Mouse (Mus musculus): ENCODE measurements around the gene Gm17079. TPM values are rescaled to one million over a fixed set of nuclear protein-coding genes. Genes with fewer than 3 reads are reported as not detected.
"Not testable (repeated sequence)": the region's sequence is repeated elsewhere in the genome, so short reads cannot be mapped to it uniquely, and the experiment has no call there.

The Gm17079 gene
- not detected in 2 replicates for polyA plus RNA-seq (2014; fragmentation: Nextera tagmentation; extraction: Ambion mirVana)

- H3K9me3 ChIP-seq (ENCODE audit: control insufficient read depth, low read length); ATAC-seq (ENCODE audit: low FRiP score, low TSS enrichment); DNase-seq; H3K36me3 ChIP-seq (ENCODE audit: control insufficient read depth, insufficient read depth, low read length); H3K4me1 ChIP-seq (ENCODE audit: control insufficient read depth, insufficient read depth, low read length); H3K9ac ChIP-seq (replicated peaks; ENCODE audit: low read length); H3K27ac ChIP-seq (replicated peaks; ENCODE audit: low read depth, low read length); H3K4me3 ChIP-seq (replicated peaks; ENCODE audit: low read depth, low read length); H3K4me2 ChIP-seq (ENCODE audit: low read length); H3K27me3 ChIP-seq (ENCODE audit: control insufficient read depth, insufficient read depth, low read length): not testable (repeated sequence)
- 83% methylated on average over 1 of the region's 2 CpGs for WGBS
These were observed at the start of gene Gm17079 for GRCm38 (mm10) chr14:51695368-51695767. Gene Gm17079, minus strand, starts transcription at chr14:51695468.

- ATAC-seq (ENCODE audit: low FRiP score, low TSS enrichment) (no peak), DNase-seq (peak; percentile 17)
- Histone ChIP-seq H3K4me3 (replicated peaks; ENCODE audit: low read depth, low read length) (peak overlapping the region; percentile 30), H3K27ac (replicated peaks; ENCODE audit: low read depth, low read length) (no peak overlapping the region), H3K27me3 (ENCODE audit: control insufficient read depth, insufficient read depth, low read length) (peaks cover 40% of the 10 kb centered on the region), H3K36me3 (ENCODE audit: control insufficient read depth, insufficient read depth, low read length) (no peaks in the 10 kb centered on the region), H3K9ac (replicated peaks; ENCODE audit: low read length) (no peak overlapping the region), H3K4me1 (ENCODE audit: control insufficient read depth, insufficient read depth, low read length) (peaks cover 9% of the 10 kb centered on the region; the same call in 1 of the 2 replicates), H3K9me3 (ENCODE audit: control insufficient read depth, low read length) (no peaks in the 10 kb centered on the region), H3K4me2 (ENCODE audit: low read length) (peak overlapping the region; percentile 54)
- under 1% methylated on average over 42 of the region's 42 CpGs for WGBS
These were observed 45.3 kb upstream of the Gm17079 start for GRCm38 (mm10) chr14:51740347-51741170.

- WGBS = 1% methylated on average over 24 of the region's 24 CpGs
- DNase-seq = no peak
- peak; percentile 31; the same call in 1 of the 2 replicates for ATAC-seq (ENCODE audit: low FRiP score, low TSS enrichment)
These were observed 44.1 kb upstream of the Gm17079 start for GRCm38 (mm10) chr14:51739150-51739993.

GRCm38 (mm10) chr14:51738411-51739149 is 43.3 kb upstream of the Gm17079 start:
- DNase-seq = no peak
- WGBS = 2% methylated on average over 29 of the region's 29 CpGs

More at GRCm38 (mm10) chr14:51739150-51739993, 44.1 kb upstream of the Gm17079 start:
- H3K36me3 ChIP-seq (ENCODE audit: control insufficient read depth, insufficient read depth, low read length) = no peaks in the 10 kb centered on the region
- H3K27me3 ChIP-seq (ENCODE audit: control insufficient read depth, insufficient read depth, low read length) = peaks cover 40% of the 10 kb centered on the region
- peaks cover 9% of the 10 kb centered on the region; the same call in 1 of the 2 replicates for H3K4me1 ChIP-seq (ENCODE audit: control insufficient read depth, insufficient read depth, low read length)
- no peak overlapping the region for H3K27ac ChIP-seq (replicated peaks; ENCODE audit: low read depth, low read length)
- peak overlapping the region; percentile 18; the same call in 1 of the 2 replicates for H3K4me3 ChIP-seq (replicated peaks; ENCODE audit: low read depth, low read length)
- H3K9ac ChIP-seq (replicated peaks; ENCODE audit: low read length) = no peak overlapping the region
- peak overlapping the region; percentile 47 for H3K4me2 ChIP-seq (ENCODE audit: low read length)
- H3K9me3 ChIP-seq (ENCODE audit: control insufficient read depth, low read length) = no peaks in the 10 kb centered on the region

GRCm38 (mm10) chr14:51737967-51738366 is 42.7 kb upstream of the Gm17079 start:
- Histone ChIP-seq H3K27me3 (ENCODE audit: control insufficient read depth, insufficient read depth, low read length) (peaks cover 40% of the 10 kb centered on the region), H3K27ac (replicated peaks; ENCODE audit: low read depth, low read length) (no peak overlapping the region), H3K9me3 (ENCODE audit: control insufficient read depth, low read length) (no peaks in the 10 kb centered on the region), H3K4me3 (replicated peaks; ENCODE audit: low read depth, low read length) (no peak overlapping the region), H3K9ac (replicated peaks; ENCODE audit: low read length) (no peak overlapping the region), H3K36me3 (ENCODE audit: control insufficient read depth, insufficient read depth, low read length) (no peaks in the 10 kb centered on the region), H3K4me1 (ENCODE audit: control insufficient read depth, insufficient read depth, low read length) (peaks cover 9% of the 10 kb centered on the region; the same call in 1 of the 2 replicates), H3K4me2 (ENCODE audit: low read length) (no peak overlapping the region)
- DNase-seq = no peak
- peak; percentile 27; the same call in 1 of the 2 replicates for ATAC-seq (ENCODE audit: low FRiP score, low TSS enrichment)
- WGBS = 12% methylated on average over 12 of the region's 12 CpGs

More at GRCm38 (mm10) chr14:51738411-51739149, 43.3 kb upstream of the Gm17079 start:
- no peak; the same call in 1 of the 2 replicates for ATAC-seq (ENCODE audit: low FRiP score, low TSS enrichment)
- Histone ChIP-seq H3K4me3 (replicated peaks; ENCODE audit: low read depth, low read length) (peak overlapping the region; percentile 18; the same call in 1 of the 2 replicates), H3K9me3 (ENCODE audit: control insufficient read depth, low read length) (no peaks in the 10 kb centered on the region), H3K36me3 (ENCODE audit: control insufficient read depth, insufficient read depth, low read length) (no peaks in the 10 kb centered on the region), H3K27ac (replicated peaks; ENCODE audit: low read depth, low read length) (no peak overlapping the region), H3K27me3 (ENCODE audit: control insufficient read depth, insufficient read depth, low read length) (peaks cover 40% of the 10 kb centered on the region), H3K9ac (replicated peaks; ENCODE audit: low read length) (no peak overlapping the region), H3K4me2 (ENCODE audit: low read length) (peak overlapping the region; percentile 47), H3K4me1 (ENCODE audit: control insufficient read depth, insufficient read depth, low read length) (peaks cover 9% of the 10 kb centered on the region; the same call in 1 of the 2 replicates)

- no peak within 1 kb of the TSS for H3K27ac ChIP-seq (replicated peaks; ENCODE audit: low read depth, low read length)
- DNase-seq (no peak), ATAC-seq (ENCODE audit: low FRiP score, low TSS enrichment) (no peak)
- no peaks in the 10 kb centered on the region for H3K27me3 ChIP-seq (ENCODE audit: control insufficient read depth, insufficient read depth, low read length)
- no peaks in the 10 kb centered on the region for H3K4me1 ChIP-seq (ENCODE audit: control insufficient read depth, insufficient read depth, low read length)
- H3K9me3 ChIP-seq (ENCODE audit: control insufficient read depth, low read length) = no peaks in the 10 kb centered on the region
- 68% methylated on average over 1 of the region's 1 CpGs for WGBS
- H3K9ac ChIP-seq (replicated peaks; ENCODE audit: low read length) = no peak within 1 kb of the TSS
- H3K4me3 ChIP-seq (replicated peaks; ENCODE audit: low read depth, low read length) = no peak within 1 kb of the TSS
- H3K36me3 ChIP-seq (ENCODE audit: control insufficient read depth, insufficient read depth, low read length) = no peaks in the 10 kb centered on the region
- H3K4me2 ChIP-seq (ENCODE audit: low read length) = no peak within 1 kb of the TSS
These were observed 21.8 kb upstream of the Gm17079 start, which contains the start of gene Gm5800 for GRCm38 (mm10) chr14:51717083-51717482. Gene Gm5800, minus strand, starts transcription at chr14:51717183.

- no peak for DNase-seq
- Histone ChIP-seq H3K9me3 (ENCODE audit: control insufficient read depth, low read length) (no peaks in the 10 kb centered on the region), H3K27me3 (ENCODE audit: control insufficient read depth, insufficient read depth, low read length) (no peaks in the 10 kb centered on the region), H3K4me2 (ENCODE audit: low read length) (no peak overlapping the region), H3K27ac (replicated peaks; ENCODE audit: low read depth, low read length) (no peak overlapping the region), H3K9ac (replicated peaks; ENCODE audit: low read length) (no peak overlapping the region), H3K4me1 (ENCODE audit: control insufficient read depth, insufficient read depth, low read length) (no peaks in the 10 kb centered on the region), H3K4me3 (replicated peaks; ENCODE audit: low read depth, low read length) (no peak overlapping the region), H3K36me3 (ENCODE audit: control insufficient read depth, insufficient read depth, low read length) (no peaks in the 10 kb centered on the region)
- WGBS = 88% methylated on average over 5 of the region's 5 CpGs
- no peak for ATAC-seq (ENCODE audit: low FRiP score, low TSS enrichment)
These were observed 18.0 kb downstream of the Gm17079 start for GRCm38 (mm10) chr14:51677269-51677668.

Data from midbrain, embryonic 14.5 days (tissue).